Mouse (Mus musculus): ENCODE data around the gene Myom3.
"Not testable (repeated sequence)": the region's sequence is repeated elsewhere in the genome, so short reads cannot be mapped to it uniquely, and the experiment has no call there.

Gene Myom3

GRCm38 (mm10) chr4:135759356-135759976, at the start of gene Myom3:
TSS of gene Myom3 (plus strand) at chr4:135759715.
- in situ Hi-C loops (cut with MboI; ENCODE audit: low sequenced_read_pairs), result no loop called here

GRCm38 (mm10) chr4:135710392-135710791, 49.1 kb upstream of the Myom3 start:
- in situ Hi-C loops (cut with MboI; ENCODE audit: low sequenced_read_pairs), result no loop called here

DNA sequence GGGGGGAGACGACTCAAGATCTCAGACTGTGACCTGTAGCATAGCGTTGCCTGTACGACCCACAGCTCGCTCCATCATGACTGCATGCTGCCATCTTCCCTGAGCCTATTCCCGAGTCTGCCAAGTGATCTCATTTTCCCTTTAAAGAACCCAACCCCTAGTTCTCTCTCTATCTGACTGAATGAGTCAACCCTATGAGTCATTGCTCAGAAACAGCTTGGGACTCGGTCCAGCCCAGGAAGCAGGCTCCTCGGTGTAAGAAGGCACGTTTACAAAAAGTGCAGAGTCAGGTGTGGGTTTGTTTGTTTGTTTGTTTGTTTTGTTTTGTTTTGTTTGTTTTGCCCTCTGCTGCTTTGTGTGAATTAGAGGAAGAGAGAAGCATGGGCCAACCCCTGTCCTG, 44.7 kb upstream of the Myom3 start:
- in situ Hi-C loops (cut with MboI; ENCODE audit: low sequenced_read_pairs), result no loop called here

DNA sequence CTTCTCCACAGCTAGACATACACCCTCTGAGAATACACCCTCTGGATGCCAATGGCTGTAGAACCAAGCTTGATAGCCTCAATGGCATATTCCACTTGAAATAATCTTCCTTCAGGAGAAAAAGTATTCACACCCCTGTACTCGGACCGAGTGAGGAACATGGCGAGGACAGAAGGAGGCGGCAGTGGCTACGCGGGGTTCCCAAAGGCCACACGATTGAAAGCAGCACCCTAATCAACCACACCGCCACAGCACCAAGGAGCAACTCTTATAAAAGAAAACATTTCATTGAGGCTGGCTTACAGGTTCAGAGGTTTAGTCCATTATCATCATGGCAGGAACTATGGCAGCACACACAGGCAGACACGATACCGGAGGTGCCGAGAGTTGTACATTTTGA, 43.1 kb upstream of the Myom3 start:
- in situ Hi-C loops (cut with MboI; ENCODE audit: low sequenced_read_pairs), result not testable (repeated sequence)

- in situ Hi-C loops (cut with MboI; ENCODE audit: low sequenced_read_pairs), result no loop called here
Observed at GRCm38 (mm10) chr4:135722540-135723290, 36.8 kb upstream of the Myom3 start.

GRCm38 (mm10) chr4:135726416-135726815, 33.1 kb upstream of the Myom3 start:
- in situ Hi-C loops (cut with MboI; ENCODE audit: low sequenced_read_pairs), result no loop called here

- in situ Hi-C loops (cut with MboI; ENCODE audit: low sequenced_read_pairs), result no loop called here
Observed at GRCm38 (mm10) chr4:135727817-135728216, 31.7 kb upstream of the Myom3 start, which contains the start of gene Il22ra1. TSS of gene Il22ra1 (plus strand) at chr4:135728172.

GRCm38 (mm10) chr4:135730204-135730603, 29.3 kb upstream of the Myom3 start:
- in situ Hi-C loops (cut with MboI; ENCODE audit: low sequenced_read_pairs), result no loop called here

GRCm38 (mm10) chr4:135730951-135731350, 28.6 kb upstream of the Myom3 start:
- in situ Hi-C loops (cut with MboI; ENCODE audit: low sequenced_read_pairs), result no loop called here

DNA sequence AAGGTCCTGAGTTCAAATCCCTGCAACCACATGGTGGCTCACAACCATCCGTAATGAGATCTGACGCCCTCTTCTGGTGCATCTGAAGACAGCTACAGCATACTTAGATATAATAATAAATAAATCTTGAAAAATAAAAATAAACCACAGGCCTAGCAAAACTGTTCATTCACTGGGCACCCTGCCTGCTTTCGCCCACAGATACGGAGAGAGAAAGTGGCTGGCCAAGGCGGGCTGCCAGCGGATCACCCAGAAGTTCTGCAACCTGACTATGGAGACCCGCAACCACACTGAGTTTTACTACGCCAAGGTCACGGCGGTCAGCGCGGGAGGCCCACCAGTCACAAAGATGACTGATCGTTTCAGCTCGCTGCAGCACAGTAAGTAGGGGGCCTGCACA, 25.6 kb upstream of the Myom3 start:
- in situ Hi-C loops (cut with MboI; ENCODE audit: low sequenced_read_pairs), result no loop called here

DNA sequence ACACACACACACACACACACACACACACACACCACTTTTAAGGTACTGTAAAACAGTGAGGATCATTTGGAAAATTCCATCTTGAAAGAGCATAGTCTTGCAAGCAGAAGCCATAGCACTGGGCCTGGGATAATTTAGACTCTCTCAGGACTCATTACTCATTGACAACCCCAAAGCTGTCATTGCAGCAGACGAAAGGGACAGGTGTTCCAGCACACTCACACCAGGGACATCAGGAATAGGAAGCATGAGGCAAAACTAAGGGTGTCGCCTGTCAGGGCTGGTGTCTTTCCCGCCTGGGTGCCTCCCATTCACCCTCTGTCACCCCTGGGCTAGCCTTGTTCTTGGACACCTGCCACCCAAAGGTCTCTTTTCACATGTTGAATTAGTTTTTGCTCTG, 22.6 kb upstream of the Myom3 start:
- in situ Hi-C loops (cut with MboI; ENCODE audit: low sequenced_read_pairs), result no loop called here

DNA sequence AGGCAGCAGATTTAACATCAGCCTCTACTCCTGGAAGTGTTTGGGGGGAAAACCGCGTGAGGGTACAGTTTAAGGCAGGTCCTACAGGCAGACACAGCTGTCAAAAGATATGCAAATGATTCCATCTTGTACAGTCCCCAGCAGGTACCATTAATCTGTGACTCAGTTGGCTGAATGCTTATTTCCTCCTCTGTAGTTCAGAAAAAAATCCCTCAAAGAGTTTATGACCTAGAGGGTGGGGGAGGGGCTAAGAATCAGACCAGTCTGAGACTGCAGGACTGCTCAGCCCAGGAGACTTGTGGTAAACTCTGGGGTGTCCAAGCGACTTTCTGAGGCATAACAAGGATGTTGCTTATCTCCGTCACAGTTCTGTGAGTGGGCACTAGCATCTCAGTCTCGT, 21.3 kb upstream of the Myom3 start:
- in situ Hi-C loops (cut with MboI; ENCODE audit: low sequenced_read_pairs), result no loop called here

GRCm38 (mm10) chr4:135739148-135739547, 20.4 kb upstream of the Myom3 start:
- in situ Hi-C loops (cut with MboI; ENCODE audit: low sequenced_read_pairs), result no loop called here

GRCm38 (mm10) chr4:135739672-135740071, 19.8 kb upstream of the Myom3 start:
- in situ Hi-C loops (cut with MboI; ENCODE audit: low sequenced_read_pairs), result no loop called here

- in situ Hi-C loops (cut with MboI; ENCODE audit: low sequenced_read_pairs), result no loop called here
Observed at GRCm38 (mm10) chr4:135743520-135743919, 16.0 kb upstream of the Myom3 start.

GRCm38 (mm10) chr4:135744726-135745448, 14.6 kb upstream of the Myom3 start:
- in situ Hi-C loops (cut with MboI; ENCODE audit: low sequenced_read_pairs), result no loop called here

- in situ Hi-C loops (cut with MboI; ENCODE audit: low sequenced_read_pairs), result no loop called here
Observed at GRCm38 (mm10) chr4:135745613-135746012, 13.9 kb upstream of the Myom3 start.

DNA sequence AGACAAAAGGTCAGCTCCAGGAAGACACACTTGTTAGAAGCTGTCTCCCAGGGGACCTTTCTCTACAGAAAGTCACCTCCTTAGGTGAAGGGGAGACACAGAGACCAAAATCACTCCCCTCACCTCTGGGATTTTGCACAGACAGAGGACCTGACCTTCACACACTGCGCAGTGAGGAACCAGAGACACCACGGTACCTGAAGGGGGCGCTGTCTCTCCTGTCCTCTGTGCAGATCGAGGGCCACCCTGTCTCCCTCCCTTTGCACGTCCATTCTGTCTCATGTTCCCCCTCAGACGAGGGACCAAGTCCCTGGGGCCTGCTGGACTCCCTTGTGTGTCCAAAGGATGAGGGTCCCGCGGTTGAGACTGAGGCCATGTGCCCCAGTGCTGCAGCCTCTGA, 8.6 kb upstream of the Myom3 start:
- in situ Hi-C loops (cut with MboI; ENCODE audit: low sequenced_read_pairs), result no loop called here

DNA sequence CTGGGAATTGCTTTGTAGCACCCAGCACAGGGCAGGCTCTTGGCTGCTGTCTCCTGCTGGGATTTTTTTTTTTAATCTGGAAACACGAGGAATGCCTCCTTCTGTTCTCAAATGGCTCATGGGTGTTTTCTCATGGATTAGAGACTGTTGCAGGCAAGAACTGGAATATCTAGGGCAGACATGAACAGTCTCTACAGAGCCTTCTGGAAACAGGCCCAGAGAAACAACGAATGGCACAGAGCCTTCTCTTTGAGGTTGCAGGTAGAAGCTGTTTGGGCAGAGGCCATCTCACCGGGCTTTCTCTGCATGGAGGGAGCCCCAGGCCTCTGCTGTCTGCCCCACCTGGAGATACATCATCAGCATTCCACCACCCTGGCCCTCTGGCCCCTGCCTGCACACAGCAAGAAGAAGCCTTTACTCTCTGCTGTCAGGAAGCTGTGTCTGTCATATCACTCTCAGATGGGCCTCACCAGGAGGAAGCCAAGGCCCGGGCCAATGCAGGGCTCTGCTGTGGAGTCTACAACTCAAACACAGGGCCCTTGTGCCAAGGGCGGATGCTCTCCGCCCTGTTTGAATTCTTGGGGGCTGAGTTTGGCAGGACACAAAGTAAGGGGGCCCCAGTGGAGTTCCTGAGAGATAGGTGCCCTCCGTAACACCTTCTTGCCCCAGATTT, 7.3 kb upstream of the Myom3 start:
- in situ Hi-C loops (cut with MboI; ENCODE audit: low sequenced_read_pairs), result no loop called here

GRCm38 (mm10) chr4:135752779-135753164, 6.7 kb upstream of the Myom3 start:
- in situ Hi-C loops (cut with MboI; ENCODE audit: low sequenced_read_pairs), result no loop called here

DNA sequence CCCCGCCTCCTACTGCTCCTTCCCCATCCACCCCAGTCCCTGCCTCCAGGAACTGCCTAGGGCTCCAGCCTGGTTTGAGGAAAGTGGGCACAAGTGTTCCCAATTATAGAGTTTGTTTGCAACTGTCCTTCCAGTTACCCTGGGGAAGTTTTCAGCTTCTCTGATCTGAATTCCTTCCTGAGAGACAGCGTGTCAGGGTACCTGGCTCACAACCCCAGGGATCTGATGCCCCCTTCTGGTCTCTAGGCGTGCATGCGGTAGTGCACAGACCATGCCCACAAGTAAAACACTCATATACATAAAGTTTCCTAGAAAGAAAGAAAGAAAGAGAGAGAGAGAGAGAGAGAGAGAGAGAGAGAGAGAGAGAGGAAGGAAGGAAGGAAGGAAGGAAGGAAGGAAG, 1.2 kb upstream of the Myom3 start:
- in situ Hi-C loops (cut with MboI; ENCODE audit: low sequenced_read_pairs), result no loop called here
